ENCODE assay signal across 16 mouse cellular contexts in the genomic region with DNA sequence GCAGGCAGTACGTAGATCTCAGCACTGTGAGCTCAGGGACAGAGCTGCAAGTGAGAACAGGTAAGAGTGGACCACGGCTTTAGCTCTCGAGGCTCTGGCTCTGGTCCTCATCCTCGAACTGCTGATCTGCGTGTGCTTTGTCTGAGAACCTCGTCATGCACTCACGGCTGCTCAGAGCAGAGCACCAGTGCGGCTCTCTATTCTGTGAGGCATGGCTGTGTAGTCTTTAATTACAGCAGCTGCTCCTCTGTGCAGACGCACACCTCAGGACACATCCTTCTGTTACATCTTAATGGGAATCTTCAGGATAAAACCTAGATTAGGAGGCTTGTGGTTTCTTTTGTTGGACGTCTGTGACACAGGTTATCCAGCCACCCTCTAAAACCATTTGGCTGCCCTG.
"Had no signal": no experiment of that assay in that cellular context is flagged by ENCODE, and none has a peak within 500 bp of the region (broad histone marks: within the 10 kb centered on the region; RNA-seq: fewer than 3 reads in every experiment).

No protein-coding gene starts in this region.

- H3K4me1 ChIP-seq: stomach, embryonic 15.5 days had no signal

- H3K27ac ChIP-seq: kidney, postnatal 0 days; left cerebral cortex, adult 2 months; liver, embryonic 13.5 days; stomach, embryonic 15.5 days had no signal

- H3K36me3 ChIP-seq: stomach, embryonic 15.5 days had no signal

- H3K27me3 ChIP-seq: liver, embryonic 13.5 days; stomach, embryonic 15.5 days had no signal

- ATAC-seq: midbrain, embryonic 16.5 days had no signal

- H3K9ac ChIP-seq: liver, embryonic 13.5 days; stomach, embryonic 15.5 days had no signal

- DNase-seq: kidney, adult 18-20 months; kidney, adult 9 months; kidney, postnatal 25 days; layer of hippocampus, postnatal 36 days; liver, embryonic 13.5 days; lung, adult 2 months; lung, postnatal 14 days; lung, postnatal 4 days; retina, postnatal 1 day; right cerebral cortex, postnatal 25 days; spleen, adult 18-20 months; thymus, postnatal 25 days had no signal

- H3K4me3 ChIP-seq: left cerebral cortex, adult 2 months; liver, embryonic 13.5 days; stomach, embryonic 15.5 days had no signal

- H3K4me2 ChIP-seq: liver, embryonic 13.5 days; stomach, embryonic 15.5 days had no signal

- H3K9me3 ChIP-seq: liver, embryonic 13.5 days; stomach, embryonic 15.5 days had no signal
